ENCODE assay signal across 8 mouse cellular contexts in the genomic region with DNA sequence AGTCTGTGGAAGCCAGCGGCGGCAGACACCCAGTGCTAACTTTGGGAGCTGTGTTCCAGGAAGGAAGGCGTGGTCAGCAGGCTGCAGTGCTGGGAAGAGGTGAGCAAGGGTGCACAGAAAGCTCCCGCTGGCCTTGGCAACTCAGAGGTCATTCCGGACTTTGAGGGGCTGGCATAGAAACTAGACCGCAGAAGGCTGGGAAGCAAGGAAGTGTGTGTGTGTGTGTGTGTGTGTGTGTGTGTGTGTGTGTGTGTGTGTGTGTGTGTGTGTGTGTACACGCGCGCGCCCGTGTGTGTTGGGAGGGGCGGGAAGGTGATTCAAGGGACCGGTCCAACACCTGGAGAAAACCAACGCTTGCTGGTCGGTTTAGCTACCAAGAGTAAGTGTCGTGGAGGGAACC. TPM values are rescaled to one million over a fixed set of nuclear protein-coding genes. Genes with fewer than 3 reads are reported as not detected.
DNase-seq lines count a peak whose midpoint lies in the region; ATAC-seq lines count a peak whose summit lies in the region.

TSS of gene Ampd3 (plus strand) at position 206 of the 400 bp plus-strand sequence.

- no peak for ATAC-seq in embryonic facial prominence, embryonic 15.5 days (ENCODE audit: insufficient number of reproducible peaks, low FRiP score, low TSS enrichment, low read depth)
- no peak for ATAC-seq in midbrain, embryonic 12.5 days (ENCODE audit: low FRiP score, low read depth)

- H3K27ac ChIP-seq in embryonic facial prominence, embryonic 15.5 days (replicated peaks), result peak within 1 kb of the TSS; percentile 58; the same call in 1 of the 2 replicates
- H3K27ac ChIP-seq in midbrain, embryonic 12.5 days (replicated peaks), result no peak within 1 kb of the TSS

- DNase-seq in urinary bladder, postnatal 14 days (ENCODE audit: low spot score), result peak; percentile 40
- no peak for DNase-seq in urinary bladder, postnatal 4 days (ENCODE audit: low spot score in 2 of 2)
- DNase-seq in heart, postnatal 4 days, result peak; percentile 45
- peak in 1 of 2 experiments; percentile 21 for DNase-seq in layer of hippocampus, postnatal 25 days (ENCODE audit: extremely low spot score in 1 of 2, low spot score in 1 of 2)
- DNase-seq in thymus, postnatal 36 days, result no peak
- DNase-seq in frontal cortex, postnatal 25 days (ENCODE audit: low spot score in 2 of 2), result no peak

- H3K4me2 ChIP-seq in embryonic facial prominence, embryonic 15.5 days (replicated peaks), result peak within 1 kb of the TSS; percentile 99
- peak within 1 kb of the TSS; percentile 97 for H3K4me2 ChIP-seq in midbrain, embryonic 12.5 days (replicated peaks)

- peaks cover 19% of the 10 kb centered on the region for H3K4me1 ChIP-seq in embryonic facial prominence, embryonic 15.5 days
- peaks cover 12% of the 10 kb centered on the region for H3K4me1 ChIP-seq in midbrain, embryonic 12.5 days

- peak within 1 kb of the TSS; percentile 58 for H3K4me3 ChIP-seq in embryonic facial prominence, embryonic 15.5 days (replicated peaks)
- H3K4me3 ChIP-seq in midbrain, embryonic 12.5 days, result peak within 1 kb of the TSS; percentile 59

- 28% methylated on average over 15 of the region's 16 CpGs for WGBS in embryonic facial prominence, embryonic 15.5 days
- WGBS in midbrain, embryonic 12.5 days, result 12% methylated on average over 15 of the region's 16 CpGs

- no peaks in the 10 kb centered on the region for H3K9me3 ChIP-seq in embryonic facial prominence, embryonic 15.5 days (replicated peaks)
- no peaks in the 10 kb centered on the region for H3K9me3 ChIP-seq in midbrain, embryonic 12.5 days

- peak within 1 kb of the TSS; percentile 60 for H3K9ac ChIP-seq in embryonic facial prominence, embryonic 15.5 days
- peak within 1 kb of the TSS; percentile 70 for H3K9ac ChIP-seq in midbrain, embryonic 12.5 days (replicated peaks)

- peaks cover 4% of the 10 kb centered on the region; the same call in 1 of the 2 replicates for H3K27me3 ChIP-seq in embryonic facial prominence, embryonic 15.5 days
- peaks cover 44% of the 10 kb centered on the region for H3K27me3 ChIP-seq in midbrain, embryonic 12.5 days

- no peaks in the 10 kb centered on the region for H3K36me3 ChIP-seq in embryonic facial prominence, embryonic 15.5 days
- no peaks in the 10 kb centered on the region for H3K36me3 ChIP-seq in midbrain, embryonic 12.5 days

RNA-seq across cellular contexts. Expression of gene Ampd3, which starts in this region (rescaled TPM):
- 10.6 and 11.1 TPM in 2 replicates for polyA plus RNA-seq in embryonic facial prominence, embryonic 15.5 days (2015; fragmentation: Nextera tagmentation; extraction: Ambion mirVana)
- 10 to 100 TPM; 23.8 to 30.3 TPM for total RNA-seq in heart, postnatal 4 days (2021)
- total RNA-seq in layer of hippocampus, postnatal 25 days (2021), result 10 to 100 TPM; 20.7 to 27.0 TPM
- 1.2 and 2.2 TPM in 2 replicates for polyA plus RNA-seq in midbrain, embryonic 12.5 days (2016; fragmentation: Nextera tagmentation; extraction: Ambion mirVana)

Comparison
In these comparisons a context has a peak if more than half of its experiments do, and no peak if none do; other contexts are left out.
1. DNase-seq: peak in urinary bladder, postnatal 14 days (single experiment) and heart, postnatal 4 days (single experiment); none in urinary bladder, postnatal 4 days (0 of 2), thymus, postnatal 36 days (0 of 2) and frontal cortex, postnatal 25 days (0 of 2).